Mouse (Mus musculus) liver, postnatal 0 days (tissue): ENCODE data around the gene Atp6v1f.

Experiments
- CTCF ChIP-seq: sonication (generic); IDR thresholded peaks from 2 replicates; pipeline ENCODE4 v1.5.1; 2016; ENCODE audit warnings: antibody characterized with exemption, low read depth
- EP300 ChIP-seq: IDR thresholded peaks from 2 replicates; pipeline ENCODE4 v1.6.1; 2016; ENCODE audit warnings: antibody characterized with exemption, low read depth, mild to moderate bottlenecking

DNA sequence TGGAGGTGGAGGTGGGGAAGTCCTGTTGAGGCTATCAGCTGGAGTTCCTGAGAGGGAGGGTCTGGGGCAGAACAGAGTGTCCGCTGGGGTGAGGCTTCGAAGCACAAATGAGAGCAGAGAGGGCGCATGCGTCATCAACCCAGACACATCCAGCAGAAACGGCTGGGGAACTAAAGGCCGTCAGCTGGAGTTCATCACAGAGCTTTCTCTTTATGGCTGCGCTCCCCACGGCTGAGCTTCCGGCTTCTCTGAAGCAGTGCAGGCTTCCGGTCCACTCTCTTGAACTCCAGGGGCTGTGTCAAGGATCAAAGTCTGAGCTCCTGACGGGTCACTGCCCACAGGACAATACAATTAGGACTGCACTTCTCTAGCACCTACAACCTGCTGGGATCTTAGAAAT lies 45.8 kb downstream of the Atp6v1f start:
- TF ChIP-seq EP300 (no peak), CTCF (no peak)
